Mouse (Mus musculus): ENCODE results near the gene Acer1. TPM values are rescaled to one million over a fixed set of nuclear protein-coding genes. Genes with fewer than 3 reads are reported as not detected.

Gene Acer1
- total RNA-seq, 2 experiments from 2014 or later: not detected

- DNase-seq (ENCODE audit: low spot score in 2 of 2): peak in 1 of 2 experiments; percentile 41
These were observed 7.7 kb upstream of the Acer1 start for GRCm38 (mm10) chr17:56989467-56990114.

- peak in 1 of 2 experiments; percentile 4 for DNase-seq (ENCODE audit: low spot score in 2 of 2)
These were observed 7.0 kb upstream of the Acer1 start for GRCm38 (mm10) chr17:56988921-56989430.

GRCm38 (mm10) chr17:56988441-56988840, 6.5 kb upstream of the Acer1 start:
- DNase-seq (ENCODE audit: low spot score in 2 of 2): peak in 1 of 2 experiments; percentile 10

GRCm38 (mm10) chr17:56986105-56986805, 4.3 kb upstream of the Acer1 start:
- DNase-seq (ENCODE audit: low spot score in 2 of 2): peak in 1 of 2 experiments; percentile 5

- peak in 1 of 2 experiments; percentile 7 for DNase-seq (ENCODE audit: low spot score in 2 of 2)
These were observed 3.7 kb upstream of the Acer1 start for GRCm38 (mm10) chr17:56985656-56986055.

GRCm38 (mm10) chr17:56984886-56985285, 3.0 kb upstream of the Acer1 start:
- no peak for DNase-seq (ENCODE audit: low spot score in 2 of 2)

GRCm38 (mm10) chr17:56981049-56981448, 877 bp downstream of the Acer1 start:
- DNase-seq (ENCODE audit: low spot score in 2 of 2): no peak

GRCm38 (mm10) chr17:56979524-56979923, 2.4 kb downstream of the Acer1 start:
- DNase-seq (ENCODE audit: low spot score in 2 of 2): no peak

GRCm38 (mm10) chr17:56976531-56977390, 5.2 kb downstream of the Acer1 start:
- no peak for DNase-seq (ENCODE audit: low spot score in 2 of 2)

GRCm38 (mm10) chr17:56975391-56975790, 6.5 kb downstream of the Acer1 start:
- no peak for DNase-seq (ENCODE audit: low spot score in 2 of 2)

GRCm38 (mm10) chr17:56974708-56975240, 7.2 kb downstream of the Acer1 start:
- no peak for DNase-seq (ENCODE audit: low spot score in 2 of 2)

- no peak for DNase-seq (ENCODE audit: low spot score in 2 of 2)
These were observed 7.8 kb downstream of the Acer1 start for GRCm38 (mm10) chr17:56973956-56974707.

GRCm38 (mm10) chr17:56970081-56970480, 11.8 kb downstream of the Acer1 start:
- DNase-seq (ENCODE audit: low spot score in 2 of 2): no peak

- DNase-seq (ENCODE audit: low spot score in 2 of 2): no peak
These were observed 12.6 kb downstream of the Acer1 start for GRCm38 (mm10) chr17:56969321-56969720.

GRCm38 (mm10) chr17:56963646-56964045, 18.3 kb downstream of the Acer1 start:
- no peak for DNase-seq (ENCODE audit: low spot score in 2 of 2)

GRCm38 (mm10) chr17:56962642-56963405, 19.1 kb downstream of the Acer1 start:
- DNase-seq (ENCODE audit: low spot score in 2 of 2): no peak

- no peak for DNase-seq (ENCODE audit: low spot score in 2 of 2)
These were observed 20.0 kb downstream of the Acer1 start for GRCm38 (mm10) chr17:56961880-56962279.

GRCm38 (mm10) chr17:56958667-56959066, 23.3 kb downstream of the Acer1 start:
- no peak for DNase-seq (ENCODE audit: low spot score in 2 of 2)

- no peak for DNase-seq (ENCODE audit: low spot score in 2 of 2)
These were observed 24.0 kb downstream of the Acer1 start for GRCm38 (mm10) chr17:56957763-56958429.

Measured in gastrocnemius, postnatal 4 days (tissue).